Mouse (Mus musculus) erythroblast, embryonic 14.5 days (primary cell): ENCODE measurements around the gene Anapc1.

Source experiments
- GATA1 ChIP-seq: IDR thresholded peaks from 2 replicates; pipeline ENCODE4 v1.6.1; 2012; ENCODE audit warnings: low read length, inconsistent platforms, mixed read lengths
- TAL1 ChIP-seq: IDR thresholded peaks from 3 replicates; pipeline ENCODE4 v1.6.1; 2012; ENCODE audit warnings: low read length, inconsistent platforms, mixed read lengths

GRCm38 (mm10) chr2:128611178-128611577, 76.0 kb downstream of the Anapc1 start:
- TF ChIP-seq GATA1 (no peak), TAL1 (no peak)
